Mouse (Mus musculus) heart, embryonic 13.5 days (tissue): Measurements from ENCODE around the gene Ifi203. TPM values are rescaled to one million over a fixed set of nuclear protein-coding genes. Genes with fewer than 3 reads are reported as not detected.
"Not testable (repeated sequence)": the region's sequence is repeated elsewhere in the genome, so short reads cannot be mapped to it uniquely, and the experiment has no call there.

Experiments
- ATAC-seq: fragments of 200-750 bp; cut with Nextera tagmentation; 2 replicates; pipeline ENCODE4 v1.8.0; 2017; ENCODE audit warnings: moderate TSS enrichment; ENCODE audit not compliant: insufficient number of reproducible peaks, low FRiP score, low TSS enrichment; ENCODE audit errors: extremely low read depth
- H3K27ac ChIP-seq: fragments of 300-500 bp; sonication (generic); replicated peaks from 2 replicates; pipeline ENCODE4 v1.5.1; 2015; ENCODE audit warnings: moderate library complexity, mild to moderate bottlenecking, inconsistent platforms
- H3K27me3 ChIP-seq: fragments of 300-500 bp; sonication (generic); replicated peaks from 2 replicates; pipeline ENCODE4 v1.6.1; 2015; ENCODE audit warnings: mild to moderate bottlenecking, inconsistent platforms
- H3K36me3 ChIP-seq: fragments of 300-500 bp; sonication (generic); 2 replicates; pipeline ENCODE4 v1.6.1; 2015; ENCODE audit warnings: mild to moderate bottlenecking, inconsistent platforms
- H3K4me1 ChIP-seq: fragments of 300-500 bp; sonication (generic); 2 replicates; pipeline ENCODE4 v1.6.1; 2015; ENCODE audit warnings: inconsistent platforms
- H3K4me2 ChIP-seq: fragments of 300-500 bp; sonication (generic); 2 replicates; pipeline ENCODE4 v1.6.1; 2015; ENCODE audit warnings: inconsistent platforms, mild to moderate bottlenecking, moderate library complexity
- H3K4me3 ChIP-seq: fragments of 300-500 bp; sonication (generic); 2 replicates; pipeline ENCODE4 v1.5.1; 2015; ENCODE audit warnings: moderate library complexity, mild to moderate bottlenecking, inconsistent platforms
- H3K9ac ChIP-seq: fragments of 300-500 bp; sonication (generic); 2 replicates; pipeline ENCODE4 v1.6.1; 2015; ENCODE audit warnings: inconsistent platforms, mild to moderate bottlenecking, moderate library complexity
- H3K9me3 ChIP-seq: fragments of 300-500 bp; sonication (generic); 2 replicates; pipeline ENCODE4 v1.6.1; 2016; ENCODE audit warnings: inconsistent platforms
- WGBS: fragments of 180-500 bp; shearing (Covaris S2); methylation state at CpG from one replicate; pipeline ENCODE4 v1.1.7; 2015; ENCODE audit warnings: mixed read lengths; 5-methylcytosine and 5-hydroxymethylcytosine counted together
- polyA plus RNA-seq: library from polyadenylated mRNA; unstranded; fragments of >200 nt; fragmentation: Nextera tagmentation; extraction: Ambion mirVana; gene quantifications from 2 replicates; pipeline ENCODE4 v1.2.1, GENCODE M21; 2015

The Ifi203 gene
- polyA plus RNA-seq, 1 experiment from 2014 or later: 0.52 TPM

DNA sequence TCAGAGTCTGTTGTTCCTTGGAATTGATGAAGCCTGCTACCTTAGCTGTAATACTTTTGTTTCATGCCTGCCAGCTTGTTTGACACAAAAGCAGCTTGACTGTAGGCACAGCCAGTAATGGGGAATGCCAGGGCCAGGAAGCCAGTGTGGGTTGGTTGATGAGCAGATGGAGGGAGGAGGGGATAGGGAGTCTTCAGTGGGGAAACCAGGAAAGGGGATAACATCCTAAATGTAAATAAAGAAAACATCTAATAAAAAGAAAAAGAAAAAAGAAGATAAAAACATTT lies 251 bp upstream of the Ifi203 start:
- ATAC-seq, H3K4me3 ChIP-seq, H3K36me3 ChIP-seq, H3K27ac ChIP-seq, H3K9ac ChIP-seq, H3K9me3 ChIP-seq, H3K27me3 ChIP-seq, H3K4me1 ChIP-seq, H3K4me2 ChIP-seq: not testable (repeated sequence)

DNA sequence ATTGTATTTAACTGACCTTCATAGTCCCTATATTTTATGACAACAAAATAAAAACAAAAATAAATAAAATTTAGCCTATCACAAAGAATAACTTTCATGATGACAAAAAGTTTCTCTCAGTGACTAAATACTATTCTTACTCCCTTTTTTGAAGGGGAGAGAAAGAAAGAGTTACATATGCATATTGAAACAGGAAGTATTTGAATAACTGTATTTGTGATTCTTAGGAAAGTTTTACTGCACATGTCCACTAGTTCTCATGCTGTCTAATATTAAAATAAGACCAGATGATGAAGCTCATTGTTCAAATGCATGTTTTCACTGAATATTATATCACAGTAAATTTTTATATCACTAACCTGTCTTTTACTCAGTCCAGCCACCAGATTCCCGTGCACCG lies 950 bp downstream of the Ifi203 start:
- H3K36me3 ChIP-seq, H3K27me3 ChIP-seq, H3K4me3 ChIP-seq, H3K4me2 ChIP-seq, H3K9ac ChIP-seq, ATAC-seq, H3K27ac ChIP-seq, H3K9me3 ChIP-seq, H3K4me1 ChIP-seq: not testable (repeated sequence)
- WGBS: 85% methylated on average over 2 of the region's 2 CpGs

DNA sequence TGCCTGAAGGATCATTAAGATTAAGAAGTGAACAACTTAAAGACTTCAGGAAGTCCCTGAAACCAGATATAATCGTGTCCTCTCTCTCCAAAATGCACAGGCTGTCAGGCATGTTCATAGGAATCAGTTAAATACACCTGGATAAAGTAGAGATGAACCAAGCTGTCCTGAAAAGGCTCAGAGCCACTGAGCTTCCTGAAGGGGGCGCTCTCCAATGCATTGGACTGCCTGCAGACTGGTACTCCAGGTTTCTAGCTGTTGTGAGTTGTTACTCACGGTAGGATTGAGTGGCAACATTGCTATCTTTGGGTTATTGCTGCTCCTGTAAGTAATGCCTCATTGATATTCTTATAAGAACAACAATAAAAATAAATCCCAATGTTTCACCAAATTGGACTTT lies 23.2 kb downstream of the Ifi203 start:
- not testable (repeated sequence) for H3K27ac ChIP-seq, H3K4me1 ChIP-seq, ATAC-seq, H3K4me3 ChIP-seq, H3K27me3 ChIP-seq, H3K9me3 ChIP-seq, H3K36me3 ChIP-seq, H3K9ac ChIP-seq, H3K4me2 ChIP-seq
- WGBS: 61% methylated on average over 2 of the region's 3 CpGs

GRCm38 (mm10) chr1:173914559-173914958 lies 27.9 kb downstream of the Ifi203 start:
- Histone ChIP-seq H3K9ac (no peak overlapping the region), H3K27me3 (no peaks in the 10 kb centered on the region), H3K36me3 (no peaks in the 10 kb centered on the region), H3K4me1 (no peaks in the 10 kb centered on the region), H3K27ac (no peak overlapping the region), H3K4me3 (no peak overlapping the region), H3K9me3 (no peaks in the 10 kb centered on the region), H3K4me2 (no peak overlapping the region)
- no peak for ATAC-seq
- 69% methylated on average over 2 of the region's 2 CpGs for WGBS

DNA sequence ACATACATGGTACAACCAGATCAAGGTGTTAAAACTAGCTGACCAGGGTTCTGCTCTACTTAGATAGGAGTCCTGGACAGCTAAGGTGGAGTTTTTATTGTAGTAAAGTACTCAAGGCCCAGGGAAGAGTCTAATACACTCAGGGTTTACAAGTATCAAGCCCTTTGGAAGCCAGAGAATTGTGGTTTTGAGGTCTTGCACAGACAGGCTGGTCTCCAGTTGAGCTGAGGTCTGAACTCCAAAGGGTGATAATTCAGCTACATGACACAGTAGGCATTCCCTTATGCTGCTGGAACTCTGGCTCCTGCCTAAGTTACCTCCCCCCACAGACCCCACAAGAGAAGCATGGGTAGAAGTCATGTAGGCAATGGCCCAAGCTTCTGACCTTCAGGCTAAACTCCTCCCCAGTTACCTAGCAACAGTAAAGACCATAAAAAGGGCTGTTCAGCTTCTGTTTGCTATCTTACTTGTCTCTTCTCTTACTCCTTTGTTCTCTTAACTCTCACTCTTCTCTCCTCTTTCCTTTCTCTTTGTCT lies 29.1 kb downstream of the Ifi203 start:
- H3K36me3 ChIP-seq, ATAC-seq, H3K4me2 ChIP-seq, H3K4me3 ChIP-seq, H3K27ac ChIP-seq, H3K9ac ChIP-seq, H3K9me3 ChIP-seq, H3K27me3 ChIP-seq, H3K4me1 ChIP-seq: not testable (repeated sequence)

DNA sequence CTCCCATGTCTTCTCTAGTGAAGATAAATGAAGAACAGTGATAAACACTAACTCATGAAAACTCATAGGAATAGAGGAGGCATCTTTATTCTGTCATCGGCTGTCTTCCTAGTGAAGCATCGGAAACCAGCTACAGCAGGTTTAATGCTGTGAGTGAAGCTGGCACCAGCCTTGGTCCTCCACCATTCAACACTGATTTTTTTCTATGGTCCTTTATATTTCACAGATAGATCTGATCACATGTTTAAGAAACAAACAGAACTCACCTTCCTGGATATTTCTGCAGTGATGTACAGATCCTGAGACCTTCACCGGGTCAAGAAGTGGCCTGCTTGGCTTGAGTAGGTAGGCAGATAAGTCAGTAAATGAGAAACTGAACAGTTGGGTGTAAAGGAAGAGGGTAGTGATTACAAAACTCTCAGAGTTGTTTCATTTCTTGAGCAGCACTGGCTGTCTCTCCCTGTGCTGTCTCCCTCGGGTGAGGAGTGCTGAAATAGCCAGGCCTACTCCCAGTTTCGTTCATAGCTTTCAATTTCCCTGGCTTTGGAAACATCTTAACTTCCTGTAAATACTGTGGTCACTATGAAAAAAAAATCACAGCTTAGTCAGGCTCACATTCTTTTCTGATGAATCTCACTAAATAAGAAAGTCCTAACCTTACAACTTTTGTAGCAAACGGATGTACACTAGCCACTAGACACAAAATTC lies 29.8 kb downstream of the Ifi203 start, which contains the start of gene Ifi211:
Ifi211 (minus strand) TSS at position 499 of the 708 bp plus-strand sequence.
- not testable (repeated sequence) for H3K4me3 ChIP-seq, H3K4me1 ChIP-seq, H3K27me3 ChIP-seq, H3K9ac ChIP-seq, H3K9me3 ChIP-seq, H3K27ac ChIP-seq, H3K4me2 ChIP-seq, ATAC-seq, H3K36me3 ChIP-seq
- WGBS: 67% methylated on average over 6 of the region's 6 CpGs

GRCm38 (mm10) chr1:173911808-173912464 lies 30.5 kb downstream of the Ifi203 start:
- H3K4me2 ChIP-seq: no peak overlapping the region
- 76% methylated on average over 2 of the region's 2 CpGs for WGBS
- H3K4me3 ChIP-seq: no peak overlapping the region
- ATAC-seq: no peak
- H3K27me3 ChIP-seq: no peaks in the 10 kb centered on the region
- H3K4me1 ChIP-seq: no peaks in the 10 kb centered on the region
- H3K36me3 ChIP-seq: no peaks in the 10 kb centered on the region
- no peak overlapping the region for H3K9ac ChIP-seq
- H3K27ac ChIP-seq: no peak overlapping the region
- H3K9me3 ChIP-seq: no peaks in the 10 kb centered on the region

GRCm38 (mm10) chr1:173908390-173908789 lies 34.1 kb downstream of the Ifi203 start:
- H3K9me3 ChIP-seq, H3K36me3 ChIP-seq, H3K27me3 ChIP-seq, ATAC-seq, H3K9ac ChIP-seq, H3K4me1 ChIP-seq, H3K4me2 ChIP-seq, H3K27ac ChIP-seq, H3K4me3 ChIP-seq: not testable (repeated sequence)

- not testable (repeated sequence) for H3K4me2 ChIP-seq, H3K27ac ChIP-seq, H3K9me3 ChIP-seq, H3K9ac ChIP-seq, H3K4me3 ChIP-seq, ATAC-seq, H3K27me3 ChIP-seq, H3K4me1 ChIP-seq, H3K36me3 ChIP-seq
- 80% methylated on average over 4 of the region's 4 CpGs for WGBS
These were observed 36.6 kb downstream of the Ifi203 start for GRCm38 (mm10) chr1:173905885-173906284.

GRCm38 (mm10) chr1:173889741-173890140 lies 52.7 kb downstream of the Ifi203 start:
- H3K36me3 ChIP-seq, H3K9me3 ChIP-seq, H3K27me3 ChIP-seq, H3K4me1 ChIP-seq, ATAC-seq, H3K4me2 ChIP-seq, H3K9ac ChIP-seq, H3K4me3 ChIP-seq, H3K27ac ChIP-seq: not testable (repeated sequence)

GRCm38 (mm10) chr1:173887026-173887787 lies 55.3 kb downstream of the Ifi203 start:
- ATAC-seq, H3K4me2 ChIP-seq, H3K9ac ChIP-seq, H3K36me3 ChIP-seq, H3K4me3 ChIP-seq, H3K9me3 ChIP-seq, H3K27me3 ChIP-seq, H3K4me1 ChIP-seq, H3K27ac ChIP-seq: not testable (repeated sequence)
- 89% methylated on average over 1 of the region's 2 CpGs for WGBS
